Mouse (Mus musculus) E14TG2a.4 (cell line): ENCODE measurements around the gene Cldn6.

Experiments
- CTCF ChIP-seq: conservative IDR thresholded peaks from 2 replicates; pipeline ENCODE4 v1.5.1; 2014; ENCODE audit warnings: low read length
- NANOG ChIP-seq: IDR thresholded peaks from 2 replicates; pipeline ENCODE4 v1.6.1; 2014; ENCODE audit warnings: borderline replicate concordance, low read length, mixed read lengths
- POU5F1 ChIP-seq: IDR thresholded peaks from 2 replicates; pipeline ENCODE4 v1.6.1; 2014; ENCODE audit warnings: low read length, borderline replicate concordance

DNA sequence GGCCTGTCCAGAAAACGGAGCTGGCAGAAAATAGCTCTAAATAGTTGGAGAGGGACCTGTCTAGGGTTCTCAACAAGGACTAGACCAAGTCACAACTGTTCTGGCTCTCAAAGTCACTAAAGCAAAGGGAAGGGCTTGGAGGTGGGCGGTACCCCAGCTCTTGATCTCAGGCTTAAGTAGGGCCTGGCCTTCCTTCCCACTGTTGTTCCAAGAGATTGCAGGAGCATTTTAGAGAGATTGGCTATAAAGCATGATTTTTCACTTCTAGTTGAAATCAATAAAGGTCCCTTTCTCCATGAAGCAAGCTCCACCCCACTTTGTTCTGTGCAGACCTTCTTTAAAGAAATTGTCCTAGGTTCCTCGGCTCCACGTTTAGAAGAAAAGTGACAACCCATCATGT lies 46.4 kb downstream of the Cldn6 start:
- TF ChIP-seq CTCF (no peak), POU5F1 (no peak), NANOG (no peak)
